In genomic region chr7:40388152-40388551, GRCm38 (mm10) we compare ENCODE assay signal across 23 mouse cellular contexts.
"Had no signal": no experiment of that assay in that cellular context is flagged by ENCODE, and none has a peak within 500 bp of the region (broad histone marks: within the 10 kb centered on the region; RNA-seq: fewer than 3 reads in every experiment).

No protein-coding gene starts in this region.

- H3K36me3 ChIP-seq: heart, embryonic 13.5 days; heart, embryonic 15.5 days; hindbrain, embryonic 10.5 days; hindbrain, embryonic 12.5 days; intestine, embryonic 15.5 days; limb, embryonic 10.5 days; limb, embryonic 12.5 days; liver, embryonic 13.5 days; liver, embryonic 15.5 days had no signal

- H3K4me1 ChIP-seq: heart, embryonic 13.5 days; heart, embryonic 15.5 days; intestine, embryonic 15.5 days; limb, embryonic 10.5 days; limb, embryonic 12.5 days; liver, embryonic 13.5 days; liver, embryonic 15.5 days had no signal

- H3K9me3 ChIP-seq: heart, embryonic 13.5 days; heart, embryonic 15.5 days; hindbrain, embryonic 10.5 days; hindbrain, embryonic 12.5 days; intestine, embryonic 15.5 days; limb, embryonic 10.5 days; limb, embryonic 12.5 days; liver, embryonic 13.5 days; liver, embryonic 15.5 days had no signal

- H3K27ac ChIP-seq: gastrocnemius, adult 2 months; heart, adult 2 months; heart, embryonic 13.5 days; heart, embryonic 15.5 days; hindbrain, embryonic 10.5 days; hindbrain, embryonic 12.5 days; hindbrain, embryonic 14.5 days; intestine, embryonic 15.5 days; layer of hippocampus, adult 2 months; limb, embryonic 10.5 days; limb, embryonic 12.5 days; liver, embryonic 13.5 days; liver, embryonic 15.5 days had no signal

- H3K9ac ChIP-seq: heart, embryonic 13.5 days; heart, embryonic 15.5 days; hindbrain, embryonic 12.5 days; hindbrain, embryonic 14.5 days; intestine, embryonic 15.5 days; limb, embryonic 12.5 days; liver, embryonic 13.5 days; liver, embryonic 15.5 days had no signal

- H3K4me3 ChIP-seq: gastrocnemius, adult 2 months; heart, adult 2 months; heart, embryonic 13.5 days; heart, embryonic 15.5 days; hindbrain, embryonic 10.5 days; hindbrain, embryonic 12.5 days; intestine, embryonic 15.5 days; layer of hippocampus, adult 2 months; limb, embryonic 10.5 days; limb, embryonic 12.5 days; liver, embryonic 13.5 days; liver, embryonic 15.5 days had no signal

- DNase-seq: gastrocnemius, adult 2 months; gastrocnemius, postnatal 10 days; gastrocnemius, postnatal 25 days; heart, adult 2 months; heart, postnatal 14 days; heart, postnatal 36 days; kidney, adult 18-20 months; kidney, adult 8-10 months; kidney, postnatal 10 days; kidney, postnatal 25 days; kidney, postnatal 4 days; liver; liver, embryonic 13.5 days had no signal
